Mouse (Mus musculus): ENCODE data around the gene Mpdz. TPM values are rescaled to one million over a fixed set of nuclear protein-coding genes. Genes with fewer than 3 reads are reported as not detected.

Gene Mpdz
- total and polyA plus RNA-seq, 3 experiments = 19.3 to 59.6 (median 57.7) TPM

DNA sequence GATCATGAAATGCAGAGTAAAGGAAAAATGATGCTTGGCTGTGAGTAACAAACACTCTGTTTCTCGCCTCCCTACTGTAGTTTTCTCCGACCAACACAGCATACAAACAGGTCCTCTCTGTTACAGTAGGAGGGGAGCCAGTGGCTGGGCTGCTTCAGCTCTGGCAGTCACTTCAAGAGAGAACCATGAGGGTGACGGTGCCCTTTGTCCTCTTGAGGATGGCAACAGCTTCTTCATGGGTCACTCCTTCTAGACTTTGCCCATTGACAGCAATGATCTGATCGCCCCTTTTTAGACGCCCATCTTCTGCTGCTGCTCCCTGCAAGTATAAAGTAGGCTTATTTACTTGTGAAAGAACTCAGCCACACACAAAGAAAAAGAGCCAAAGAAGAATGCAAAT lies 163.2 kb downstream of the Mpdz start:
- no peaks in the 10 kb centered on the region for H3K4me1 ChIP-seq (ENCODE audit: control insufficient read depth, insufficient read depth, low read length)
- WGBS = 92% methylated on average over 5 of the region's 5 CpGs
- no peaks in the 10 kb centered on the region for H3K79me2 ChIP-seq (replicated peaks; ENCODE audit: control insufficient read depth, insufficient read depth, low read length)
- no peak overlapping the region for H3K27ac ChIP-seq
- H3K4me3 ChIP-seq = no peak overlapping the region
- TF ChIP-seq CTCF (IDR thresholded peaks at IDR 0.05) (no peak), EP300 (IDR thresholded peaks at IDR 0.05; ENCODE audit: insufficient read depth, low read depth, low read length) (no peak), POLR2A (IDR thresholded peaks at IDR 0.05; ENCODE audit: insufficient read depth, low read depth, low read length) (no peak)
- H3K27me3 ChIP-seq (ENCODE audit: control insufficient read depth, insufficient read depth, low read length) = no peaks in the 10 kb centered on the region
- intact Hi-C loops (cut with DNase I) = no loop called here
- no peak for DNase-seq
- no peak overlapping the region for H3K9ac ChIP-seq (ENCODE audit: low read depth, low read length)
- H3K36me3 ChIP-seq (ENCODE audit: control insufficient read depth, insufficient read depth, low read length) = no peaks in the 10 kb centered on the region; the same call in 1 of the 2 replicates

DNA sequence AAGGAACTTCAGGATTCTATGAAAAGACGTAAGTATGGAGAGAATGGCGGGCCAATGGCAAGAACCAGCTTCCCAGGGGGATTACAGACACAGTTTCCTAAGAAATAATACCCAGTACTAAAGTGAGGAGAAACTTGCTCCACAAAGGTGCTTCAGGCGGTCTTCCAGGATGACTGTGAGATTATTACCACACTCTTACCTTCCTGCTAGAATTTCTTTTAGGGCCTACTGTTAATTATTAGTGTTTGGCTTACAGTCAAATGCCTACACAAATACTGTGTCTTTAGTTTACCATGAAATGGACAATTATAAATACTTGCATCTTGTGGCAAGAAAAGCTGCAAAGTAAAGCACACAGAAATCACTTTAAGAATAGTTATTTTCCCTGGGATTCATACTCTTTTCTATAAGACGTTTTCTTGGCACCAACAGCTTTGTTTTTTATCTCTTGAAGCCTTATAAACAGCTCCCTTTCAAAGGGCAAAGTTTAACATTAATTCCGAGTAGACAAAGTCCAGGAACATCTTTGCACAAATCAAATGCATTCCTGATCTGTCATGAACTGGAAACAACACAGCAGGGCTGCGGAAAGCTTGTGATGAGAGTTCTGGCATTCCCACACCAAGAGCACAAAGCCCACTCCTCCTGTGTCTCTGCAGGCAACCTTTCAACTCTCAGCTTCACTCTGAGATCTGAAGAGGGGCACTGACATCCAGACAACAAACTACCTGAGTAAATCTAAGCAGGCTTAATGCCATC lies 166.5 kb downstream of the Mpdz start:
- no peak overlapping the region for H3K27ac ChIP-seq
- no peaks in the 10 kb centered on the region for H3K79me2 ChIP-seq (replicated peaks; ENCODE audit: control insufficient read depth, insufficient read depth, low read length)
- no peak for TF ChIP-seq POLR2A (IDR thresholded peaks at IDR 0.05; ENCODE audit: insufficient read depth, low read depth, low read length)
- TF ChIP-seq EP300 (IDR thresholded peaks at IDR 0.05; ENCODE audit: insufficient read depth, low read depth, low read length) = no peak
- TF ChIP-seq CTCF (IDR thresholded peaks at IDR 0.05) = no peak
- no peaks in the 10 kb centered on the region; the same call in 1 of the 2 replicates for H3K36me3 ChIP-seq (ENCODE audit: control insufficient read depth, insufficient read depth, low read length)
- 60% methylated on average over 6 of the region's 6 CpGs for WGBS
- H3K9ac ChIP-seq (ENCODE audit: low read depth, low read length) = no peak overlapping the region
- H3K27me3 ChIP-seq (ENCODE audit: control insufficient read depth, insufficient read depth, low read length) = no peaks in the 10 kb centered on the region
- DNase-seq = no peak
- intact Hi-C loops (cut with DNase I) = no loop called here
- H3K4me3 ChIP-seq = no peak overlapping the region
- H3K4me1 ChIP-seq (ENCODE audit: control insufficient read depth, insufficient read depth, low read length) = no peaks in the 10 kb centered on the region

DNA sequence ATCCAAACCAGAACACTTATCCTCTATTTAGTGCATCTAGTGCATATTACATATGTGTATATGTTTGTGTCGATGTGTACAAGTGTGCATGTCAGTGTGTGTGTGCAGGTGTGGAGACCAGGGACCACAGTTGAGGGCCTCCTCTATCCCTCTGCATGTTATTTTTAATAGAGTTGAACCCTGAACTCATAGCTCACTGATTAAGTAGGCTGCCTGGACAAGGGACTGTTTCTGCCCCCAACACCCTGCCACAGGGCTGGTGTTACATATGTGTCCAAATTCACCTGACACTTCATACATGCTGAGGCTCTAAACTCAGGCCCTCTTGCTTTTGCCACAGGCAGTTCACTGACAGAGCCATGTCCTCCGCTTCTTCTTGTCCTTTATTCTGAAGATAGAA lies 169.5 kb downstream of the Mpdz start:
- H3K4me1 ChIP-seq (ENCODE audit: control insufficient read depth, insufficient read depth, low read length) = no peaks in the 10 kb centered on the region
- H3K79me2 ChIP-seq (replicated peaks; ENCODE audit: control insufficient read depth, insufficient read depth, low read length) = no peaks in the 10 kb centered on the region
- intact Hi-C loops (cut with DNase I) = no loop called here
- no peak overlapping the region for H3K27ac ChIP-seq
- H3K27me3 ChIP-seq (ENCODE audit: control insufficient read depth, insufficient read depth, low read length) = no peaks in the 10 kb centered on the region
- H3K9ac ChIP-seq (ENCODE audit: low read depth, low read length) = no peak overlapping the region
- no peak overlapping the region for H3K4me3 ChIP-seq
- WGBS = 82% methylated on average over 2 of the region's 2 CpGs
- DNase-seq = no peak
- TF ChIP-seq CTCF (IDR thresholded peaks at IDR 0.05) = no peak
- TF ChIP-seq POLR2A (IDR thresholded peaks at IDR 0.05; ENCODE audit: insufficient read depth, low read depth, low read length) = no peak
- no peak for TF ChIP-seq EP300 (IDR thresholded peaks at IDR 0.05; ENCODE audit: insufficient read depth, low read depth, low read length)
- no peaks in the 10 kb centered on the region for H3K36me3 ChIP-seq (ENCODE audit: control insufficient read depth, insufficient read depth, low read length)

DNA sequence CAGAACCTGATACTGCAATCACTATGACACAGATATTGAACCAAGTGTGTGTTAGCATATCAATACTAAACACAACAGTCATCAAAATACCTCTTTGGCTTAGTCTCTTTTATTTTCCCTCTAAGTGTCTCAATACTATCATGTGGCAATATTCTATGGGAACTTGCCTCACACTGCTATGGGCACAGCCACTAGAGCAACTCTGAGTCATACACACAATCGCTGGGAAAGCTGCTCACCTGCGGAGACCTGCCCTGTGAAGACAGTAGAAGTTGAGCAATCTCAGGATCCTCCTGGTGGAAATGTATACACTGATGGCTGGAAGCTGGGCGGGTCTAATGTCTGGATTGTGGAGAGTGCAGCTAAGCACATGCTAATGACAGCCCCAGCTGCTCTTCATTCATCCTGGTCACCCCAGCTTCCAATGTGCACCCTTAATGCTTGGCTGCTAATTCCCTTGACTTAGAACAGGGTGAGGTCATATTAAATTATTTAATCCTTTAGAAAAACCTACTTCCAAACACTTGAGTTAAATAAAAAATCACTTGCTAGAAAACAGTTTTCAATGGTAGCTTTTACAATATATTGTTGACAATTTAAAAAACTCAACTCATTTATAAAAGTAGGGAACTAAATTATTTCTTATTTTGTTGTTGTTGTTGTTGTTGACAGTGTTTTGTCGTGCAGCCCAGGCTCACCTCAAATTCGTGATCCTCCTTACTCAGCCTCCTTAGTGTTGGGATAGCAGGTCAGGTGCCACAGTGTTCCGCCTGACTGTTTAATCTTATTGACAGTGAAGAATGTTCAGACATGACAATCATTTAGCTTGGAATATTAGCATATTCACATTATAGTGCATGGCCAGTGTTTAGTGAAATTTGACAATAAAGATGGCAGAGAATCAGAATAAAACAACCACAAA lies 189.5 kb downstream of the Mpdz start:
- intact Hi-C loops (cut with DNase I) = loop anchor here (1.0 to 5.0 kb wide), 2 partner anchors 75 to 381 kb away; no protein-coding TSS in a partner anchor
- Histone ChIP-seq H3K4me3 (no peak overlapping the region), H3K27ac (no peak overlapping the region), H3K79me2 (replicated peaks; ENCODE audit: control insufficient read depth, insufficient read depth, low read length) (no peaks in the 10 kb centered on the region), H3K9ac (ENCODE audit: low read depth, low read length) (no peak overlapping the region), H3K27me3 (ENCODE audit: control insufficient read depth, insufficient read depth, low read length) (no peaks in the 10 kb centered on the region), H3K36me3 (ENCODE audit: control insufficient read depth, insufficient read depth, low read length) (no peaks in the 10 kb centered on the region), H3K4me1 (ENCODE audit: control insufficient read depth, insufficient read depth, low read length) (peaks cover 2% of the 10 kb centered on the region; the same call in 1 of the 2 replicates)
- no peak for DNase-seq
- TF ChIP-seq CTCF (IDR thresholded peaks at IDR 0.05) (no peak), POLR2A (IDR thresholded peaks at IDR 0.05; ENCODE audit: insufficient read depth, low read depth, low read length) (no peak), EP300 (IDR thresholded peaks at IDR 0.05; ENCODE audit: insufficient read depth, low read depth, low read length) (no peak)
- WGBS = 80% methylated on average over 6 of the region's 6 CpGs

DNA sequence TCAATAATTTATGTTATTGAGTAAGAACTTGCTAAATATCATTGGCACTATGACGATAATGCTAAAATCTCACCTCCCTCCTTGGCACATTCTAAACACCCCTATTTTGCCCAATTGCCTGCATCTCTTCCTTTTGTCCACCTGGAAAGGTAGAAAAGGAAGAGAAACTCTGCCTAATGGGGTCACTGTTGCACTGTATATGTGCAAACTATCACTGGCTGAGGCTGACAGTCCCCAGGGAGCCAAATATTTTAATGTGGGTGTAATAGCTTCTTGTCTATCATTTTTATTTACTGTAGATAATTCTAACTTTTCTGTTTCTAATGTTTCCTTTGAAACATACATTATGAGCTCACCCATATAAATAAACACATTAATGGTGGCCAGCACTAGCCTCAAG lies 190.3 kb downstream of the Mpdz start:
- 79% methylated on average over 1 of the region's 1 CpGs for WGBS
- intact Hi-C loops (cut with DNase I) = loop anchor here (1.0 to 5.0 kb wide), 2 partner anchors 74 to 380 kb away; no protein-coding TSS in a partner anchor
- no peak overlapping the region for H3K4me3 ChIP-seq
- no peaks in the 10 kb centered on the region for H3K27me3 ChIP-seq (ENCODE audit: control insufficient read depth, insufficient read depth, low read length)
- no peak overlapping the region for H3K27ac ChIP-seq
- H3K79me2 ChIP-seq (replicated peaks; ENCODE audit: control insufficient read depth, insufficient read depth, low read length) = no peaks in the 10 kb centered on the region
- H3K36me3 ChIP-seq (ENCODE audit: control insufficient read depth, insufficient read depth, low read length) = no peaks in the 10 kb centered on the region
- H3K4me1 ChIP-seq (ENCODE audit: control insufficient read depth, insufficient read depth, low read length) = peaks cover 2% of the 10 kb centered on the region; the same call in 1 of the 2 replicates
- H3K9ac ChIP-seq (ENCODE audit: low read depth, low read length) = no peak overlapping the region
- DNase-seq = no peak
- no peak for TF ChIP-seq EP300 (IDR thresholded peaks at IDR 0.05; ENCODE audit: insufficient read depth, low read depth, low read length)
- TF ChIP-seq POLR2A (IDR thresholded peaks at IDR 0.05; ENCODE audit: insufficient read depth, low read depth, low read length) = no peak

Measured in heart, adult 2 months (tissue).